Mouse (Mus musculus) forebrain, embryonic 14.5 days (tissue): ENCODE measurements at regions not wholly inside any gene's neighbourhood (a gene's known extent, or its start where the extent isn't known, plus 50 kb on each side); places are given as distances from the start of the nearest gene placed in this dataset.
A peak's percentile ranks its signal among the peaks of the same experiment; 100 is the strongest.

Experiments used
- ATAC-seq: fragments of 200-750 bp; cut with Nextera tagmentation; 2 replicates; pipeline ENCODE4 v1.8.0; 2017; ENCODE audit warnings: mild to moderate bottlenecking, moderate library complexity
- DNase-seq: peaks from one replicate; pipeline ENCODE4 v3.0.0-alpha.2; 2015; ENCODE audit warnings: low spot score
- H3K27ac ChIP-seq: fragments of 300-500 bp; sonication (generic); 2 replicates; pipeline ENCODE4 v1.5.1; 2014; ENCODE audit warnings: low read depth, mild to moderate bottlenecking, control low read depth, low read length, moderate library complexity
- H3K27me3 ChIP-seq: fragments of 300-500 bp; sonication (generic); replicated peaks from 2 replicates; pipeline ENCODE4 v1.6.1; 2014; ENCODE audit warnings: low read length, control low read depth, mixed read lengths; ENCODE audit not compliant: control insufficient read depth, insufficient read depth
- H3K36me3 ChIP-seq: fragments of 300-500 bp; sonication (generic); 2 replicates; pipeline ENCODE4 v1.6.1; 2014; ENCODE audit warnings: low read length, control low read depth; ENCODE audit not compliant: control insufficient read depth, insufficient read depth
- H3K4me1 ChIP-seq: fragments of 300-500 bp; sonication (generic); 2 replicates; pipeline ENCODE4 v1.6.1; 2014; ENCODE audit warnings: antibody characterized with exemption, low read length, control low read depth; ENCODE audit not compliant: control insufficient read depth, insufficient read depth
- H3K4me2 ChIP-seq: fragments of 300-500 bp; sonication (generic); 2 replicates; pipeline ENCODE4 v1.6.1; 2014; ENCODE audit warnings: mild to moderate bottlenecking, control low read depth, low read length
- H3K4me3 ChIP-seq: fragments of 300-500 bp; sonication (generic); 2 replicates; pipeline ENCODE4 v1.5.1; 2014; ENCODE audit warnings: low read depth, low read length, control low read depth
- H3K9ac ChIP-seq: fragments of 300-500 bp; sonication (generic); 2 replicates; pipeline ENCODE4 v1.6.1; 2014; ENCODE audit warnings: mild to moderate bottlenecking, low read length, control low read depth, moderate library complexity
- H3K9me3 ChIP-seq: fragments of 300-500 bp; sonication (generic); replicated peaks from 2 replicates; pipeline ENCODE4 v1.6.1; 2016; ENCODE audit warnings: low read length, control low read depth, mixed read lengths; ENCODE audit not compliant: control insufficient read depth
- WGBS: fragments of 180-500 bp; shearing (Covaris S2); extraction: QIAGEN DNeasy Blood & Tissue Kit; methylation state at CpG from one replicate; pipeline ENCODE4 v1.1.7; 2014; 5-methylcytosine and 5-hydroxymethylcytosine counted together

DNA sequence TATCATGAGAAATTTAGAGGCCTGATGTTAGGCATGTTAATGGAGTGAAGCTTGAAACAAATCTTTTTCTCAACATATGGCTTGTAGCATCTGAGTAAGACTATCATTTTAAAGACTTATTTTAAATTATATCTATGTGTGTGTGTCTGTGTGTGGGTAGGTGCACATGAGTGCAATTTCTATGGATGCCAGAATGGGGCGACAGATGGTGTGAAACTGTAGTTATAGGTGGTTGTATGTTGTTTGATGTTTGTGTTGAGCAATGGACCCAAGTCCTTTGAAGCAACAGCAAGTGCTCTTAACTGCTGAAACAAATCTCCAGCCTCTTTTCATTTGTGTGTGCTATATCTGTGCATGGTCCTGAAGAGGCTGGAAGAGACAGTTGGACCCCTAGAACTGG is 801.1 kb upstream of the Tmem132c start:
- Histone ChIP-seq H3K9ac (no peak overlapping the region), H3K36me3 (no peaks in the 10 kb centered on the region)
- WGBS, result 90% methylated on average over 1 of the region's 1 CpGs

DNA sequence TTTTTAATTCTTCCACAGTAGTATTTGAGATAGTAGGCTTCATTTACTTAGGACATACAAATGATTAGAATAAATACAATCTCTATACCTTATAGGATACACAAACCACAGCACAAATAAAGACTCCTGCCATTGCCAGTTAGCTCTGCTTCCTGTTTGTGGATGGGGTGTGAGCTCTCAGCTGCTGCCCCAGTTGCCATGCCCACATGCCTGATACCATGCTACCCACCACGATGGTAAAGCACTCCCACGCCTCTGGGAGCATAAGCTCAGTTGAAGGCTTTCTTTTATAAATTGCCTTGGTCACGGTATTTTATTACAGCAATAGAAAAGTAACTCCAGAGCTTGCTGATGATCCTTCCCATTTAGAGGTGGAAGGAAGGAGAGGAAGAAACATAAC is 765.8 kb upstream of the Tmem132c start:
- Histone ChIP-seq H3K9ac (no peak overlapping the region), H3K27ac (no peak overlapping the region), H3K9me3 (no peaks in the 10 kb centered on the region), H3K36me3 (no peaks in the 10 kb centered on the region), H3K27me3 (no peaks in the 10 kb centered on the region), H3K4me1 (no peaks in the 10 kb centered on the region), H3K4me3 (no peak overlapping the region), H3K4me2 (no peak overlapping the region)
- DNase-seq, result no peak
- no peak for ATAC-seq
- WGBS, result 74% methylated on average over 3 of the region's 3 CpGs

More for the DNA sequence above, 801.1 kb upstream of the Tmem132c start:
- no peaks in the 10 kb centered on the region for H3K9me3 ChIP-seq
- H3K4me3 ChIP-seq, result no peak overlapping the region
- no peaks in the 10 kb centered on the region for H3K27me3 ChIP-seq
- DNase-seq, result no peak
- no peak overlapping the region for H3K4me2 ChIP-seq
- no peaks in the 10 kb centered on the region for H3K4me1 ChIP-seq
- no peak overlapping the region for H3K27ac ChIP-seq
- no peak for ATAC-seq

DNA sequence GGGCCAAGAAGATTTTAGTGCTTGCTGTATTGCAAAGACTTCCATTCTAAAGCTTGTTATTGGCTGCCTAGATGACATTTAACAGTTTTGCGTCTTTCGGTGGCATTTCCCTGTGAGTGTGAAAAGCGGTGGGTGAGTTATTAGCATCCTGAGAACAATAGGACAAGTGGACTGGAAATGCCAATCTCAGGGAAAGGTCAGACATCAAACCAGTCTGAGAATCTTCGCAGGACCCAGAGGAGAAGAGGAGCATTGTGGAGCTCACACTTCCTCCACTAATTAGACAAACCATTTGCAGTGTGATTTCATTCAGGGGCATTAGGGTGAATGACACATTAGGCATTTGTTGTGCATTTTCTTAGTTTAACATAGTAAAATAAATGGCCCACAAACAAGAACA is 719.5 kb upstream of the Tmem132c start:
- H3K9me3 ChIP-seq, result no peaks in the 10 kb centered on the region
- H3K4me3 ChIP-seq, result no peak overlapping the region
- H3K27me3 ChIP-seq, result no peaks in the 10 kb centered on the region
- no peak for ATAC-seq
- DNase-seq, result no peak
- no peaks in the 10 kb centered on the region for H3K36me3 ChIP-seq
- WGBS, result 10% methylated on average over 4 of the region's 4 CpGs
- no peaks in the 10 kb centered on the region for H3K4me1 ChIP-seq
- no peak overlapping the region for H3K9ac ChIP-seq
- no peak overlapping the region for H3K4me2 ChIP-seq
- H3K27ac ChIP-seq, result no peak overlapping the region

DNA sequence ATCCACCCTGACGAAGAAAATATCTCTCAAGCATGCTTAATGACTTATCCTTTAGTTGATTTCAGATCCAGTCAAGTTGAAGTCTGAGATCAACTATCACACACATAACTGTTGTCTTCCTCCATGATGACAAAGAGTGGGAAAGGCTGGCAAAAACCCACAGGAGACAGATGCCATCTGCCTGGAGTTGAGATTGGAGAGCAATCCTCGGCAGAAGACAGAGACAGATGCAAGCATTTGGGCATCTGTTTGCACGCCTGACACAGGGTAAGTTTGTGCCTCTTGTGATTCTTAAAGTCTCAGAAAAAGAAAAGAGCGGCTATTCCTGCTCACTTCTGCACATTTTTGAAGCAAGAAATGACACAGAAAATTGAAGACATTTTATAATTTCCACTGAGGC is 715.7 kb upstream of the Tmem132c start:
- Histone ChIP-seq H3K27me3 (no peaks in the 10 kb centered on the region), H3K4me1 (no peaks in the 10 kb centered on the region), H3K27ac (no peak overlapping the region), H3K4me3 (no peak overlapping the region), H3K36me3 (no peaks in the 10 kb centered on the region), H3K4me2 (no peak overlapping the region), H3K9me3 (no peaks in the 10 kb centered on the region), H3K9ac (no peak overlapping the region)
- 81% methylated on average over 4 of the region's 4 CpGs for WGBS
- DNase-seq (peak; percentile 46), ATAC-seq (no peak)

DNA sequence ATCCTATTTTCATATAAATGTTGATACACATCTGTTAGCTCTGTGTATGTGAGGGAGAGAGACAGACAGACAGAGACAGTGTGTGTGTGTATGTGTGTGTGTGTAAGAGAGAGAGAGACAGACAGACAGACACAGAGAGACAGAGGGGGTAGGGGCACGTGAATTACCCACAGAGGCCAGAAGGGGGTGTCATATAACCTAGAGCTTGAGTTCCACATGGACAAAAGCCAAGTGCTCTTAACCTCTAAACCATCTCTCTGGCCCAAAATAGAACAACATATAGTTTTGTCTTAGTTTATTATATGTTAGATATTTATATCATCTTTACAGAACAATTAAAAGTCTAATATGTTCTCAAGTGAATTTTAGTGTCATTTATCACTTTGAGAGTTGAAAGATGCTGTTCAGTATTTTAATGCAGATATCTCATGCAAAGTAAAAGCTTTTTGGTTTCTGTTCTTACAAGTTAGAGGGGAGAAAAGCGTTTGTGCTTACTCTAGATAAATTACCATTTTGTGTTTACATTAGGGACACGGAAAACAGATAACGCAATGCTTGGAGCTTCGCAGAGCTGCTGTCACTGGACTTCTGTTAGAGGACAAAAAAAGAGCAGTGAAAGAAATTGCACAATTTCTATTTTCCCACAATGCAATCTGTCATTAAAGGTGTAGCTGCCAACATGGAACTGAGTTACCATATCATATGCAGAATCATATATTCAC is 710.6 kb upstream of the Tmem132c start:
- Histone ChIP-seq H3K36me3 (no peaks in the 10 kb centered on the region), H3K4me3 (no peak overlapping the region), H3K4me2 (no peak overlapping the region), H3K27me3 (no peaks in the 10 kb centered on the region), H3K9me3 (no peaks in the 10 kb centered on the region), H3K9ac (no peak overlapping the region), H3K27ac (no peak overlapping the region), H3K4me1 (no peaks in the 10 kb centered on the region)
- ATAC-seq, result no peak
- peak; percentile 45 for DNase-seq
- 68% methylated on average over 5 of the region's 5 CpGs for WGBS

DNA sequence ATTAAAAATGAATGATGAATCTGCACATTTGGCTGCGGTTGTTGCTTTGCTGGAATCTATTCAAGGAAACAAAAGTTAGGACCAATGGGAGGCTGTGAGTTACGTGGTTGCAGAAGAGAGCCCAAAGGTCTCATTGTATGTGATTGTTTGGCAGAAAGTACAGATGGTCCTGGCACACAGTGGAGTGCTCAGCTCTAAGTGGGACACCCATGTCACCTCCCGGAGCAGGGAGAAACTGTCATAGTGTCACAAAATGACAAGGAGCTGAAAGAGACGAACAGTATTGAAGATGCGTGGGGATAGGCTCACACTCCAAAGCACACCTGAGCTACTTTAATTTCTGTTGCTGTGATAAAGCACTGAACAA is 710.1 kb upstream of the Tmem132c start:
- H3K4me3 ChIP-seq, result no peak overlapping the region
- WGBS, result 76% methylated on average over 5 of the region's 5 CpGs
- no peak for ATAC-seq

DNA sequence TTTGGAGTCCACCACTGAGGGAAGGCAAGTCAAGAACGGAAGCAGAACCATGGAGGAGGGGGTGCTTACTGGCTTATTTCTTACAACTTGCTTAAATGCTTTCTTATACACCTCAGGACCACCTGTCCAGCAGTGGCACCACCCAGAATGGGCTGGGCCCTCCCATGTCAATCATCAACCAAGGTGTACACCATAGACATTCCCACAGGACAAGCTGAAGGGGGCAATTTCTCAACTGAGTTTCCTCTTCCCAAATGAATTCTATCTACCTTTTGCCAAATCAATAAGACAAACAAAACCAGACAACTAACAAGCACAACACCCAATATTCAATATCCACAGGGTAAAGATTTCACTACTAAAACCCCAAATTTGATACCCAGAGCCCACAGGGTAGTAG is 709.6 kb upstream of the Tmem132c start:
- DNase-seq (no peak), ATAC-seq (no peak)
- H3K27me3 ChIP-seq, result no peaks in the 10 kb centered on the region
- no peaks in the 10 kb centered on the region for H3K36me3 ChIP-seq
- H3K4me2 ChIP-seq, result no peak overlapping the region
- no peaks in the 10 kb centered on the region for H3K4me1 ChIP-seq
- no peak overlapping the region for H3K4me3 ChIP-seq
- WGBS, result 90% methylated on average over 1 of the region's 1 CpGs
- H3K9ac ChIP-seq, result no peak overlapping the region
- H3K27ac ChIP-seq, result no peak overlapping the region
- no peaks in the 10 kb centered on the region for H3K9me3 ChIP-seq

More for the DNA sequence above, 710.1 kb upstream of the Tmem132c start:
- Histone ChIP-seq H3K36me3 (no peaks in the 10 kb centered on the region), H3K27me3 (no peaks in the 10 kb centered on the region), H3K4me2 (no peak overlapping the region), H3K27ac (no peak overlapping the region), H3K4me1 (no peaks in the 10 kb centered on the region), H3K9me3 (no peaks in the 10 kb centered on the region), H3K9ac (no peak overlapping the region)
- no peak for DNase-seq

DNA sequence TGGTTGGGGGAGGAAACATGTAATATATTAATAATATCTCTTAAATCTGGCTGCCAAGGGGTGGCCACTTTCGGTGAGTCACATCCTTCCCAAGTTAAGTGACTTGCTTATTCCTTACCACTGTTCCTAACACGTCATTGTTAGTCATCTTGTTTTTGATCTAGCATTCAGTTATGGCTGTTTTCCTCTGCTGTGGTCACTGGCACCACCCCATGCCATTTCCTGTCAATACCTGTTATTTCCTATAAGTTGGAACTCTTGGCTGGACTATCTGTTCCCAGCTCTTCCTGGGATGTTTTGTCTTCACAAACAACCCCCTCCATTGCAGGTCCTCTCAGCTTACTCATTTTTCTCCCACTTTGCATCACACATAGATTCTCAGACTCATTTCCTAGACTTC is 703.5 kb upstream of the Tmem132c start:
- Histone ChIP-seq H3K27me3 (no peaks in the 10 kb centered on the region), H3K36me3 (no peaks in the 10 kb centered on the region), H3K4me2 (no peak overlapping the region), H3K4me3 (no peak overlapping the region), H3K9ac (no peak overlapping the region), H3K4me1 (no peaks in the 10 kb centered on the region; the same call in 1 of the 2 replicates), H3K9me3 (no peaks in the 10 kb centered on the region), H3K27ac (no peak overlapping the region)
- WGBS, result 91% methylated on average over 2 of the region's 2 CpGs
- DNase-seq (no peak), ATAC-seq (no peak)

DNA sequence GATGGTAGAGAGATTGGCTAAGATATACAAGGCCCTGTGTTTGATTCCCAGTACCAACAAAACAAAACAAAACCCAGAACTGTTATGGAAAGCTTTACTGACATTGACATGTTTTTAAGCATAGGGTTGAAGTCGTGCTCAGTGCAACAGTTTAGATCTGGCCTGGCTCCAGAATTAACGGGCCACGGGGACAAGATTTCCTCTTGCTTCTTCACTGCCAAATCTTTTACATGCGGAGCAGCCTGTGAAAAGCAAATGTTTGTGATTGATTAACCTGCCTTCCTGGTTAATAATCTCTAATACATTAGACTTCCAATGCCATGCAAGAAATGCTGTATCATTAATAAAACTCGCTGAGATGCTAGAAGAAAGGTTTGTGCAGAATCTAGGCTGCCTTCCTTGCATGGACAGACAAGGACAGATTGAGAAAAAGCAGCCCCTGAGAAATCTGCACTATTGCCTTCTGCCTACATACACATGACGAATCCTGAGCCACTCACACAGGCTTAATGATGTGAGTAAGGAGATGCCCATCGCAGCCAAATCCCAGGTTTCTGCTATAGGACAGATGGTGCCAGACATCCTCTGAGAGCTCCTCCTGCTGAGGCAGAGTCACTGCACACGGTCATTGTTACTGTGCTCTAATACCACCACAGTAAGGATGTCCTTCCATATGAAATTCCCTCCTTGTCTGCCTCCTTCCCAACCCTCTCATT is 697.2 kb upstream of the Tmem132c start:
- 59% methylated on average over 8 of the region's 8 CpGs for WGBS
- H3K36me3 ChIP-seq, result no peaks in the 10 kb centered on the region
- DNase-seq, result peak; percentile 67

More for the DNA sequence above, 697.2 kb upstream of the Tmem132c start:
- H3K27me3 ChIP-seq, result no peaks in the 10 kb centered on the region
- no peak overlapping the region for H3K4me2 ChIP-seq
- no peak overlapping the region for H3K4me3 ChIP-seq
- H3K4me1 ChIP-seq, result no peaks in the 10 kb centered on the region; the same call in 1 of the 2 replicates
- H3K27ac ChIP-seq, result no peak overlapping the region; the same call in 1 of the 2 replicates
- peak; percentile 72; the same call in 1 of the 2 replicates for ATAC-seq
- H3K9me3 ChIP-seq, result no peaks in the 10 kb centered on the region
- no peak overlapping the region for H3K9ac ChIP-seq
